Mouse (Mus musculus) heart, adult 2 months (tissue): ENCODE results near the gene Fam32a. TPM values are rescaled to one million over a fixed set of nuclear protein-coding genes. Genes with fewer than 3 reads are reported as not detected.

Experiments
- DNase-seq, 2 experiments: peaks; one replicate each; pipeline ENCODE4 v3.0.0; 2021
- H3K27ac ChIP-seq: fragments of 200-600 bp; 2 replicates; pipeline ENCODE4 v1.8.1; 2022
- H3K27me3 ChIP-seq: fragments of 200-500 bp; 2 replicates; pipeline ENCODE4 v1.6.1; 2012; ENCODE audit warnings: mild to moderate bottlenecking, low read length, inconsistent platforms, mixed read lengths; ENCODE audit not compliant: control insufficient read depth, insufficient read depth
- H3K36me3 ChIP-seq: fragments of 200-500 bp; 2 replicates; pipeline ENCODE4 v1.6.1; 2012; ENCODE audit warnings: low read length, inconsistent platforms; ENCODE audit not compliant: control insufficient read depth, insufficient read depth
- H3K4me1 ChIP-seq: fragments of 200-500 bp; 2 replicates; pipeline ENCODE4 v1.6.1; 2011; ENCODE audit warnings: low read length; ENCODE audit not compliant: control insufficient read depth, insufficient read depth
- H3K4me3 ChIP-seq: fragments of 200-600 bp; 2 replicates; pipeline ENCODE4 v1.8.1; 2022
- H3K79me2 ChIP-seq: fragments of 200-500 bp; replicated peaks from 2 replicates; pipeline ENCODE4 v1.6.1; 2012; ENCODE audit warnings: mild to moderate bottlenecking, inconsistent platforms, low read length, moderate library complexity, mixed read lengths; ENCODE audit not compliant: control insufficient read depth, insufficient read depth
- H3K9ac ChIP-seq: fragments of 200-500 bp; 2 replicates; pipeline ENCODE4 v1.6.1; 2012; ENCODE audit warnings: low read depth, mild to moderate bottlenecking, control low read depth, inconsistent platforms, low read length, mixed read lengths
- CTCF ChIP-seq: fragments of 200-600 bp; IDR thresholded peaks from 2 replicates; pipeline ENCODE4 v1.8.1; 2022; ENCODE audit warnings: antibody characterized with exemption, mild to moderate bottlenecking, moderate library complexity
- EP300 ChIP-seq: fragments of 200-500 bp; IDR thresholded peaks from 2 replicates; pipeline ENCODE4 v1.6.1; 2011; ENCODE audit warnings: low read depth, low read length, control low read depth; ENCODE audit not compliant: insufficient read depth
- POLR2A ChIP-seq: fragments of 200-500 bp; IDR thresholded peaks from 2 replicates; pipeline ENCODE4 v1.6.1; 2011; ENCODE audit warnings: mild to moderate bottlenecking, low read depth, low read length, control low read depth; ENCODE audit not compliant: insufficient read depth
- WGBS: fragments of 180-500 bp; shearing (Covaris S2); methylation state at CpG from one replicate; pipeline ENCODE4 v1.1.7; 2018; 5-methylcytosine and 5-hydroxymethylcytosine counted together
- intact Hi-C: fragments of 180-260 bp; cut with DNase I; formaldehyde crosslinking; loops from one replicate; pipeline ENCODE4 v1.15.1; 2025
- long read RNA-seq: library from polyadenylated mRNA; stranded (forward); transcript quantifications from one replicate; pipeline ENCODE4 v2.0.0, GENCODE M21; 2021
- polyA plus RNA-seq: library from polyadenylated mRNA; depleted of rRNA; stranded (reverse); fragments of >200 nt; gene quantifications from 2 replicates; pipeline ENCODE4 v1.2.3, GENCODE M21; 2012; rRNA removed
- total RNA-seq, 2 experiments: library from RNA; stranded (reverse); gene quantifications; 2 replicates each; pipeline ENCODE4 v1.2.3; 2021

Gene Fam32a
- total RNA-seq (10 to 100 TPM; 21.4 to 23.2 TPM), polyA plus RNA-seq (21.2 and 29.9 TPM in 2 replicates)
- long read RNA-seq, transcript Fam32a-201 (4 exons, 2,564 nt): major isoform, 39 of 49 reads
- long read RNA-seq, partial matches to known transcripts: 7 of 49 reads
- long read RNA-seq, other reads (novel, unspliced or antisense): 3 of 49 reads

GRCm38 (mm10) chr8:72219541-72220363, at the start of gene Fam32a:
TSS of gene Fam32a (plus strand) at chr8:72219730.
- DNase-seq: peak; percentile 84 to 91
- H3K36me3 ChIP-seq: no peaks in the 10 kb centered on the region
- H3K27me3 ChIP-seq: no peaks in the 10 kb centered on the region
- intact Hi-C loops: loop anchor here (1.0 kb wide), 1 partner anchor 24 kb away; no protein-coding TSS in a partner anchor
- H3K27ac ChIP-seq: peak within 1 kb of the TSS; percentile 90
- H3K4me3 ChIP-seq: peak within 1 kb of the TSS; percentile 78
- H3K79me2 ChIP-seq: peaks cover 2% of the 10 kb centered on the region; the same call in 1 of the 2 replicates
- H3K4me1 ChIP-seq: peaks cover 1% of the 10 kb centered on the region; the same call in 1 of the 2 replicates
- TF ChIP-seq EP300 (peak; percentile 86), POLR2A (peak; percentile 78), CTCF (no peak)
- WGBS: 6% methylated on average over 39 of the region's 39 CpGs
- peak within 1 kb of the TSS; percentile 82 for H3K9ac ChIP-seq

- no peaks in the 10 kb centered on the region; the same call in 1 of the 2 replicates for H3K4me1 ChIP-seq
- H3K9ac ChIP-seq: no peak overlapping the region
- no peak overlapping the region for H3K4me3 ChIP-seq
- no peak overlapping the region for H3K27ac ChIP-seq
- H3K36me3 ChIP-seq: no peaks in the 10 kb centered on the region
- peak; percentile 73 to 80 for DNase-seq
- peak; percentile 92 for TF ChIP-seq CTCF
- TF ChIP-seq POLR2A: no peak
- peak; percentile 80; the same call in 1 of the 2 replicates for TF ChIP-seq EP300
- WGBS: 61% methylated on average over 5 of the region's 5 CpGs
- intact Hi-C loops: loop anchor here (1.0 to 5.0 kb wide), 3 partner anchors 65 to 188 kb away; partner anchors contain the start of gene Ap1m1
- H3K79me2 ChIP-seq: no peaks in the 10 kb centered on the region
- no peaks in the 10 kb centered on the region for H3K27me3 ChIP-seq
Measured at GRCm38 (mm10) chr8:72177346-72177925, 42.1 kb upstream of the Fam32a start.

- H3K9ac ChIP-seq: no peak overlapping the region
- no peaks in the 10 kb centered on the region for H3K79me2 ChIP-seq
- no peak overlapping the region for H3K4me3 ChIP-seq
- intact Hi-C loops: no loop called here
- no peaks in the 10 kb centered on the region for H3K4me1 ChIP-seq
- TF ChIP-seq CTCF (no peak), EP300 (no peak), POLR2A (no peak)
- DNase-seq: no peak
- H3K27ac ChIP-seq: no peak overlapping the region
- no peaks in the 10 kb centered on the region for H3K36me3 ChIP-seq
- H3K27me3 ChIP-seq: no peaks in the 10 kb centered on the region
- WGBS: 83% methylated on average over 2 of the region's 2 CpGs
Measured at GRCm38 (mm10) chr8:72183554-72184202, 35.9 kb upstream of the Fam32a start.

GRCm38 (mm10) chr8:72187793-72188331, 31.7 kb upstream of the Fam32a start:
- H3K4me1 ChIP-seq: no peaks in the 10 kb centered on the region
- TF ChIP-seq EP300 (no peak), POLR2A (no peak), CTCF (no peak)
- DNase-seq: no peak
- 76% methylated on average over 2 of the region's 2 CpGs for WGBS
- no peak overlapping the region for H3K4me3 ChIP-seq
- H3K36me3 ChIP-seq: no peaks in the 10 kb centered on the region
- no peaks in the 10 kb centered on the region for H3K27me3 ChIP-seq
- H3K27ac ChIP-seq: no peak overlapping the region
- H3K9ac ChIP-seq: no peak overlapping the region
- H3K79me2 ChIP-seq: no peaks in the 10 kb centered on the region
- intact Hi-C loops: no loop called here

GRCm38 (mm10) chr8:72189417-72190214, 29.9 kb upstream of the Fam32a start, which contains the start of gene Hsh2d:
TSS of gene Hsh2d (plus strand) at chr8:72189638.
- no peaks in the 10 kb centered on the region for H3K4me1 ChIP-seq
- TF ChIP-seq EP300: no peak
- TF ChIP-seq POLR2A: no peak
- TF ChIP-seq CTCF: 0 out of 2 replicates have a peak, but pooled peaks have one; percentile 14
- H3K27me3 ChIP-seq: no peaks in the 10 kb centered on the region
- intact Hi-C loops: no loop called here
- 55% methylated on average over 12 of the region's 12 CpGs for WGBS
- H3K27ac ChIP-seq: no peak within 1 kb of the TSS
- no peak within 1 kb of the TSS for H3K4me3 ChIP-seq
- no peaks in the 10 kb centered on the region for H3K79me2 ChIP-seq
- H3K36me3 ChIP-seq: no peaks in the 10 kb centered on the region
- DNase-seq: peak in 1 of 2 experiments; percentile 51
- H3K9ac ChIP-seq: no peak within 1 kb of the TSS
